8 mouse cellular contexts compared by ENCODE assay signal in genomic region chrX:169995909-169996521, GRCm38 (mm10). TPM values are rescaled to one million over a fixed set of nuclear protein-coding genes. Genes with fewer than 3 reads are reported as not detected.
A peak's percentile ranks its signal among the peaks of the same experiment; 100 is the strongest.
DNase-seq lines count a peak whose midpoint lies in the region; ATAC-seq and TF ChIP-seq lines count a peak whose summit lies in the region.
"Not testable (repeated sequence)": the region's sequence is repeated elsewhere in the genome, so short reads cannot be mapped to it uniquely, and the experiment has no call there.

No protein-coding gene starts in this region.

- not testable (repeated sequence) for H3K9ac ChIP-seq in midbrain, embryonic 11.5 days (ENCODE audit: low read length)

- not testable (repeated sequence) for ATAC-seq in midbrain, embryonic 11.5 days (ENCODE audit: low FRiP score)

- TF ChIP-seq CTCF in E14TG2a.4 (conservative IDR thresholded peaks at IDR 0.05; ENCODE audit: low read length), result not testable (repeated sequence)

- H3K4me2 ChIP-seq in midbrain, embryonic 11.5 days, result not testable (repeated sequence)

- 40% methylated on average over 1 of the region's 17 CpGs for WGBS in midbrain, embryonic 11.5 days

- not testable (repeated sequence) for H3K27ac ChIP-seq in midbrain, embryonic 11.5 days (ENCODE audit: low read depth, low read length)

- H3K27me3 ChIP-seq in E14TG2a.4 (ENCODE audit: insufficient read depth, low read length), result peaks cover 60% of the 10 kb centered on the region
- H3K27me3 ChIP-seq in midbrain, embryonic 11.5 days (ENCODE audit: control insufficient read depth, insufficient read depth, low read length), result not testable (repeated sequence)

- peak; percentile 68 to 69 for DNase-seq in adrenal gland, adult (ENCODE audit: inconsistent age in 2 of 2, low spot score in 1 of 2)
- peak; percentile 2 for DNase-seq in embryo, embryonic 10 days (ENCODE audit: low spot score)
- peak; percentile 51 for DNase-seq in heart, postnatal 4 days
- DNase-seq in layer of hippocampus, adult 9-11 months, result peak; percentile 38
- peak; percentile 47 for DNase-seq in midbrain, embryonic 11.5 days (ENCODE audit: low spot score, missing footprints)
- DNase-seq in spleen, postnatal 4 days (ENCODE audit: low spot score in 2 of 2), result peak; percentile 67 to 81
- DNase-seq in urinary bladder, postnatal 4 days (ENCODE audit: low spot score in 2 of 2), result peak; percentile 64 to 89

- peak overlapping the region; percentile 5; the same call in 1 of the 2 replicates for H3K4me3 ChIP-seq in E14TG2a.4 (replicated peaks; ENCODE audit: low read length)
- H3K4me3 ChIP-seq in midbrain, embryonic 11.5 days (ENCODE audit: low read depth, low read length), result not testable (repeated sequence)

- H3K9me3 ChIP-seq in E14TG2a.4 (ENCODE audit: low read length), result peaks cover 71% of the 10 kb centered on the region
- not testable (repeated sequence) for H3K9me3 ChIP-seq in midbrain, embryonic 11.5 days (ENCODE audit: control insufficient read depth, low read length)

- peaks cover 35% of the 10 kb centered on the region for H3K36me3 ChIP-seq in E14TG2a.4 (ENCODE audit: insufficient read depth, low read length)
- not testable (repeated sequence) for H3K36me3 ChIP-seq in midbrain, embryonic 11.5 days (ENCODE audit: control insufficient read depth, insufficient read depth, low read length)

- H3K4me1 ChIP-seq in E14TG2a.4 (replicated peaks; ENCODE audit: low read depth, low read length), result peaks cover 57% of the 10 kb centered on the region
- H3K4me1 ChIP-seq in midbrain, embryonic 11.5 days (ENCODE audit: control insufficient read depth, insufficient read depth, low read length), result not testable (repeated sequence)

RNA-seq across cellular contexts. Expression of gene Gm21887, which starts 13.4 kb away (rescaled TPM):
- total RNA-seq in heart, postnatal 4 days (2021), result 100 to 1,000 TPM in 1 of 2 experiments, 10 to 100 TPM in 1; 99.1 to 109 TPM
- polyA plus RNA-seq in midbrain, embryonic 11.5 days (2014; fragmentation: Nextera tagmentation; extraction: Ambion mirVana), result 177 and 189 TPM in 2 replicates

Comparison
In these comparisons a context has a peak if more than half of its experiments do, and no peak if none do; other contexts are left out.
1. DNase-seq: peak in every context shown above with its lines; median percentile 76 in urinary bladder, postnatal 4 days; 74 in spleen, postnatal 4 days; 68 in adrenal gland, adult; 51 in heart, postnatal 4 days; 47 in midbrain, embryonic 11.5 days; 38 in layer of hippocampus, adult 9-11 months; 2 in embryo, embryonic 10 days.